ENCODE assay signal across 8 mouse cellular contexts in genomic region chr15:83156929-83157666, GRCm38 (mm10). TPM values are rescaled to one million over a fixed set of nuclear protein-coding genes. Genes with fewer than 3 reads are reported as not detected.
A peak's percentile ranks its signal among the peaks of the same experiment; 100 is the strongest.
DNase-seq lines count a peak whose midpoint lies in the region; ATAC-seq and TF ChIP-seq lines count a peak whose summit lies in the region.

No protein-coding gene starts in this region.

- no peaks in the 10 kb centered on the region for H3K9me3 ChIP-seq in ES-E14 (ENCODE audit: control insufficient read depth, insufficient read depth, low read depth, low read length)
- H3K9me3 ChIP-seq in limb, embryonic 10.5 days (replicated peaks), result no peaks in the 10 kb centered on the region

- 80% methylated on average over 11 of the region's 11 CpGs for WGBS in limb, embryonic 10.5 days

- H3K27ac ChIP-seq in ES-E14 (ENCODE audit: insufficient read depth, low read depth, low read length, poor library complexity, severe bottlenecking), result peak overlapping the region; percentile 38
- 0 out of 2 replicates have a peak overlapping the region, but pooled peaks have one; percentile 19 for H3K27ac ChIP-seq in limb, embryonic 10.5 days

- TF ChIP-seq POLR2A in brain, embryonic 14.5 days (IDR thresholded peaks at IDR 0.05; ENCODE audit: borderline replicate concordance, extremely low read depth, insufficient read depth, insufficient read length, poor library complexity, severe bottlenecking), result no peak

- DNase-seq in layer of hippocampus, adult 9-11 months, result peak; percentile 26
- DNase-seq in layer of hippocampus, postnatal 36 days, result no peak
- DNase-seq in ES-E14 (ENCODE audit: low read depth, low spot score), result peak; percentile 72
- peak; percentile 38 for DNase-seq in brain, embryonic 14.5 days (ENCODE audit: low read depth)
- DNase-seq in limb, embryonic 10.5 days (ENCODE audit: low spot score), result peak; percentile 68
- DNase-seq in retina, embryonic 14.5 days (ENCODE audit: low spot score), result peak; percentile 71
- no peak for DNase-seq in left cerebral cortex, postnatal 14 days (ENCODE audit: low spot score in 2 of 2)

- intact Hi-C loops in left cerebral cortex, postnatal 14 days (cut with DNase I), result loop anchor here (5.0 to 10.0 kb wide), 2 partner anchors 50 to 358 kb away; partner anchors contain the start of gene Ttll1

- no peaks in the 10 kb centered on the region for H3K27me3 ChIP-seq in limb, embryonic 10.5 days (ENCODE audit: low read depth, poor library complexity, severe bottlenecking)

- no peak overlapping the region for H3K9ac ChIP-seq in ES-E14 (ENCODE audit: insufficient read depth, low read depth, low read length, poor library complexity, severe bottlenecking)

- peaks cover 4 to 19% of the 10 kb centered on the region in 2 experiments; a peak in 2 of 4 replicates for H3K4me1 ChIP-seq in ES-E14 (ENCODE audit: control insufficient read depth in 2 of 2, insufficient read depth in 2 of 2, low read length in 2 of 2, poor library complexity in 1 of 2)
- H3K4me1 ChIP-seq in limb, embryonic 10.5 days, result peaks cover 12% of the 10 kb centered on the region

- ATAC-seq in granulocyte monocyte progenitor cell, adult 5-6 weeks (replicated peaks; ENCODE audit: poor library complexity, severe bottlenecking), result peak; percentile 57

- peaks cover 49% of the 10 kb centered on the region; the same call in 1 of the 2 replicates for H3K36me3 ChIP-seq in ES-E14 (ENCODE audit: control insufficient read depth, insufficient read depth, low read length, poor library complexity, severe bottlenecking)
- H3K36me3 ChIP-seq in limb, embryonic 10.5 days, result peaks cover 74% of the 10 kb centered on the region

- peak; percentile 69 for TF ChIP-seq CTCF in brain, embryonic 14.5 days (IDR thresholded peaks at IDR 0.05; ENCODE audit: borderline replicate concordance, extremely low read depth, insufficient read depth, insufficient read length)

- H3K4me3 ChIP-seq in ES-E14 (ENCODE audit: insufficient read depth in 1 of 2, low read depth in 1 of 2, low read length in 2 of 2, poor library complexity in 1 of 2, severe bottlenecking in 1 of 2), result no peak overlapping the region
- H3K4me3 ChIP-seq in limb, embryonic 10.5 days, result no peak overlapping the region

- in situ Hi-C loops in ES-E14 (cut with MboI; ENCODE audit: low sequenced_read_pairs in 2 of 2, unreplicated experiment in 2 of 2), result loop anchor here in 1 of 2 experiments (5.0 kb wide), 1 partner anchor 55 kb away; no protein-coding TSS in a partner anchor

TF ChIP-seq in ES-E14, 5 proteins besides CTCF, POLR2A, EP300 and RAD21:
- TF ChIP-seq MAFK (IDR thresholded peaks at IDR 0.05; ENCODE audit: insufficient read depth, low read depth, low read length), result 0 out of 2 replicates have a peak, but pooled peaks have one; percentile 21
- TF ChIP-seq ZC3H11A (IDR thresholded peaks at IDR 0.05; ENCODE audit: borderline replicate concordance, low read depth, low read length), result peak; percentile 32; the same call in 1 of the 2 replicates
- no peak for TF ChIP-seq ZNF384 (IDR thresholded peaks at IDR 0.05; ENCODE audit: low read depth, low read length)
- TF ChIP-seq CHD2 (IDR thresholded peaks at IDR 0.05; ENCODE audit: low read depth, low read length), result no peak
- TF ChIP-seq HCFC1 (IDR thresholded peaks at IDR 0.05; ENCODE audit: borderline replicate concordance, insufficient read depth, low read length), result no peak

RNA-seq across cellular contexts. Expression of gene Poldip3, which starts 7.9 kb away (rescaled TPM):
- 10 to 100 TPM; 81.4 to 92.1 TPM for total RNA-seq in layer of hippocampus, postnatal 36 days (2021)
- 104 and 165 TPM in 2 replicates for total RNA-seq in ES-E14 (2012; rRNA removed)
- 92.9 and 101 TPM in 2 replicates for polyA plus RNA-seq in brain, embryonic 14.5 days (2012; rRNA removed)
- total RNA-seq in granulocyte monocyte progenitor cell, adult 5-6 weeks (2014; fragmentation: Nextera tagmentation), result 56.1 and 72.5 TPM in 2 replicates
- 78.7 and 81.9 TPM in 2 replicates for total RNA-seq in granulocyte monocyte progenitor cell, adult 5-6 weeks (2017)
- 183 and 193 TPM in 2 replicates for polyA plus RNA-seq in limb, embryonic 10.5 days (2016; fragmentation: Nextera tagmentation; extraction: Ambion mirVana)
- total RNA-seq in left cerebral cortex, postnatal 14 days (2021), result 10 to 100 TPM; 84.2 to 88.4 TPM

RNA-seq across cellular contexts. Expression of gene Cyb5r3, which starts 15.3 kb away (rescaled TPM):
- 10 to 100 TPM; 59.0 to 60.0 TPM for total RNA-seq in layer of hippocampus, postnatal 36 days (2021)
- total RNA-seq in ES-E14 (2012; rRNA removed), result 81.5 and 94.2 TPM in 2 replicates
- 49.4 and 85.4 TPM in 2 replicates for polyA plus RNA-seq in brain, embryonic 14.5 days (2012; rRNA removed)
- 48.7 and 61.3 TPM in 2 replicates for total RNA-seq in granulocyte monocyte progenitor cell, adult 5-6 weeks (2014; fragmentation: Nextera tagmentation)
- 22.4 and 27.8 TPM in 2 replicates for total RNA-seq in granulocyte monocyte progenitor cell, adult 5-6 weeks (2017)
- polyA plus RNA-seq in limb, embryonic 10.5 days (2016; fragmentation: Nextera tagmentation; extraction: Ambion mirVana), result 163 and 174 TPM in 2 replicates
- 10 to 100 TPM; 67.9 to 69.6 TPM for total RNA-seq in left cerebral cortex, postnatal 14 days (2021)

RNA-seq across cellular contexts. Expression of gene Rrp7a, which starts 34.5 kb away (rescaled TPM):
- 100 to 1,000 TPM; 150 to 152 TPM for total RNA-seq in layer of hippocampus, postnatal 36 days (2021)
- total RNA-seq in ES-E14 (2012; rRNA removed), result 103 and 114 TPM in 2 replicates
- 106 and 111 TPM in 2 replicates for polyA plus RNA-seq in brain, embryonic 14.5 days (2012; rRNA removed)
- 26.9 and 35.9 TPM in 2 replicates for total RNA-seq in granulocyte monocyte progenitor cell, adult 5-6 weeks (2014; fragmentation: Nextera tagmentation)
- 50.0 and 88.6 TPM in 2 replicates for total RNA-seq in granulocyte monocyte progenitor cell, adult 5-6 weeks (2017)
- polyA plus RNA-seq in limb, embryonic 10.5 days (2016; fragmentation: Nextera tagmentation; extraction: Ambion mirVana), result 66.9 and 76.5 TPM in 2 replicates
- total RNA-seq in left cerebral cortex, postnatal 14 days (2021), result 100 to 1,000 TPM; 131 to 151 TPM

Comparison
In these comparisons a context has a peak if more than half of its experiments do, and no peak if none do; other contexts are left out.
1. DNase-seq: peak in layer of hippocampus, adult 9-11 months (single experiment), ES-E14 (single experiment), brain, embryonic 14.5 days (single experiment), limb, embryonic 10.5 days (single experiment) and retina, embryonic 14.5 days (single experiment); none in layer of hippocampus, postnatal 36 days (0 of 2) and left cerebral cortex, postnatal 14 days (0 of 2).